ENCODE assay signal across 22 mouse cellular contexts in genomic region chr13:16968995-16969394, GRCm38 (mm10).
A peak's percentile ranks its signal among the peaks of the same experiment; 100 is the strongest.
DNase-seq lines count a peak whose midpoint lies in the region; ATAC-seq lines count a peak whose summit lies in the region.
"Had no signal": no experiment of that assay in that cellular context is flagged by ENCODE, and none has a peak within 500 bp of the region (broad histone marks: within the 10 kb centered on the region; RNA-seq: fewer than 3 reads in every experiment).

No protein-coding gene starts in this region.

- no peaks in the 10 kb centered on the region for H3K4me1 ChIP-seq in hindbrain, embryonic 16.5 days (ENCODE audit: control insufficient read depth, insufficient read depth, low read depth, low read length)
- H3K4me1 ChIP-seq: embryonic facial prominence, embryonic 15.5 days; forebrain, embryonic 10.5 days; heart, embryonic 12.5 days; hindbrain, embryonic 10.5 days had no signal

- no peak overlapping the region for H3K9ac ChIP-seq in hindbrain, embryonic 16.5 days (ENCODE audit: low read depth, low read length)
- H3K9ac ChIP-seq: embryonic facial prominence, embryonic 15.5 days; heart, embryonic 12.5 days; hindbrain, embryonic 14.5 days had no signal

- H3K9me3 ChIP-seq in hindbrain, embryonic 16.5 days (ENCODE audit: control insufficient read depth, low read length), result no peaks in the 10 kb centered on the region
- H3K9me3 ChIP-seq: embryonic facial prominence, embryonic 15.5 days; forebrain, embryonic 10.5 days; heart, embryonic 12.5 days; hindbrain, embryonic 10.5 days had no signal

- peak; percentile 78; the same call in 1 of the 2 replicates for ATAC-seq in frontal cortex, adult (ENCODE audit: low TSS enrichment)
- ATAC-seq in hindbrain, embryonic 16.5 days, result no peak
- ATAC-seq: activated CD4-positive, CD25-positive, alpha-beta regulatory T cell, adult 4 months; forebrain, embryonic 14.5 days; Patski had no signal

- H3K27me3 ChIP-seq in hindbrain, embryonic 16.5 days (replicated peaks; ENCODE audit: control insufficient read depth, insufficient read depth, low read length), result no peaks in the 10 kb centered on the region
- H3K27me3 ChIP-seq: embryonic facial prominence, embryonic 15.5 days; heart, embryonic 12.5 days; Patski had no signal

- no peak overlapping the region for H3K27ac ChIP-seq in hindbrain, embryonic 16.5 days (ENCODE audit: low read depth, low read length)
- H3K27ac ChIP-seq: embryonic facial prominence, embryonic 15.5 days; forebrain, embryonic 10.5 days; gastrocnemius, adult 2 months; hindbrain, embryonic 10.5 days; hindbrain, embryonic 14.5 days had no signal

- H3K4me3 ChIP-seq in hindbrain, embryonic 16.5 days (ENCODE audit: low read length), result no peak overlapping the region
- H3K4me3 ChIP-seq: embryonic facial prominence, embryonic 15.5 days; erythroblast, embryonic 14.5 days; forebrain, embryonic 10.5 days; gastrocnemius, adult 2 months; heart, embryonic 12.5 days; hindbrain, embryonic 10.5 days had no signal

- 91% methylated on average over 5 of the region's 5 CpGs for WGBS in hindbrain, embryonic 16.5 days

- DNase-seq in frontal cortex, postnatal 10 days (ENCODE audit: low spot score in 2 of 2), result no peak
- peak; percentile 0 for DNase-seq in lung, postnatal 36 days
- no peak for DNase-seq in lung, adult 18-20 months
- peak; percentile 43 for DNase-seq in brain, adult 2 months (ENCODE audit: low read depth, low spot score)
- DNase-seq in thymus, postnatal 36 days, result no peak
- DNase-seq: adrenal gland, postnatal 14 days; cerebellum, adult 8-10 months; cerebellum, postnatal 14 days; embryo, embryonic 11 days; gastrocnemius, adult 2 months; gastrocnemius, postnatal 25 days had no signal

- no peaks in the 10 kb centered on the region for H3K36me3 ChIP-seq in hindbrain, embryonic 16.5 days (ENCODE audit: control insufficient read depth, insufficient read depth, low read length)
- H3K36me3 ChIP-seq: embryonic facial prominence, embryonic 15.5 days; forebrain, embryonic 10.5 days; heart, embryonic 12.5 days; hindbrain, embryonic 10.5 days had no signal

- no peak overlapping the region for H3K4me2 ChIP-seq in hindbrain, embryonic 16.5 days (ENCODE audit: low read length)
- H3K4me2 ChIP-seq: embryonic facial prominence, embryonic 15.5 days; heart, embryonic 12.5 days; hindbrain, embryonic 14.5 days had no signal

Comparison
In these comparisons a context has a peak if more than half of its experiments do, and no peak if none do; other contexts are left out.
1. DNase-seq: peak in lung, postnatal 36 days (single experiment) and brain, adult 2 months (single experiment); none in frontal cortex, postnatal 10 days (0 of 2), lung, adult 18-20 months (0 of 2) and thymus, postnatal 36 days (0 of 2).